Mouse (Mus musculus): ENCODE measurements around the gene 1110002E22Rik.

DNA sequence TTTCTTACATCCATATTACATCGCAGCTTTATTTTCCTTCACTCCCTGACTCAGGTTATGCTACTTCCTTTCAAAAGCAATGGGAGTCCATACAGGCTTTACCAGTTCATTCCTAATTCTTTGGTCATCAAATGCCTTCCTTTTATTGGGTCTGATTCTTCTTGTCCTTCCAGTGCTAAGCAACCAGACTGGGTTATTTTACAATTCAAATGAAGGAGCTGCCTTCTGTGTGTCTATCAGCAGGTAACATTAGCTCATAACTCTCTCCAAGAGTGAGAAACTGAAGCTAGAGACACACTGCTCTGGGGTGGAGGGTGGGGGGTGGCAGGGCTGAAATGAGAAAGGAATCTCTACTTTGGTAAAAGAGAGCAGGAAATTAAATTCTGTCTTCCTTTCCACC, 65.8 kb downstream of the 1110002E22Rik start:
- TF ChIP-seq EP300 (IDR thresholded peaks at IDR 0.05; ENCODE audit: low read depth) (no peak), CTCF (IDR thresholded peaks at IDR 0.05; ENCODE audit: low read depth) (no peak)

Measured in liver, embryonic 14.5 days (tissue).